Mouse (Mus musculus) spleen, adult 12 weeks (tissue): Measurements from ENCODE around the gene Spsb1.

Experiments used
- DNase-seq: peaks from one replicate; pipeline ENCODE4 v3.0.0; 2022; ENCODE audit warnings: low spot score

Spsb1 gene

DNA sequence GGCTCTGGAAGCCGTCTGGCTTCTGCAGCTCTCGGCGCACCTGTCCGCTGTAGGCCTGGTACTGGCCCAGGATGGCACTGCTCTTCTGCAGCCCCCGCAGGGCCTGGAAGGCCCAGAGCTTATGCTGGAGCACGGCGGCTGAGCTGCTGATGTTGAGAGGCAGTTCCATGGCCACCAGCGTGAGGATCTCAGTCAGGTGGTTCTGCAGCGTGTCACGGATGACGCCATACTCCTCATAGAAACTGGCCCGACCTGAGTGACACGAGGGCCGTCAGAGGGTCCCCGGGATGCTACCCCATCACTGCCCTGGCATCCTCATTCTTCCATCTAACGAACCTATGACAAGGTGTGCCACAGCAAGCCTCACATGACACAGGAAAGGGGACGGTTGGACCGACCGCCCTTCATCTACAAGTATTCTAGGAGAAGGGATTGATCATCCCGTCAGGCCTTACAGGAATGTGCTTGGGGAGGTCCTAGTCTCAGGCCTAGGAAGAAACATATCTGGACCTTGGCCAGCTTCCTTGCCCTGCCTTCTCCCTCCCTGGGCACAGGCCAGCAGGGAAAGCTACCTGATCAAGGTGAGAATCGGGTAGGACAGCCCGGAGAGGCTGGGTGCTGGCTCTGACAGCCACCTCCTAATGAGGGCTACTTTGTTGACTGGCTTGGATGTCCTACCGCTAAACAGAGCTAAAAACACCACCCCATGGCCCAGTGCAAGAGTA, 29.2 kb upstream of the Spsb1 start:
- no peak for DNase-seq

DNA sequence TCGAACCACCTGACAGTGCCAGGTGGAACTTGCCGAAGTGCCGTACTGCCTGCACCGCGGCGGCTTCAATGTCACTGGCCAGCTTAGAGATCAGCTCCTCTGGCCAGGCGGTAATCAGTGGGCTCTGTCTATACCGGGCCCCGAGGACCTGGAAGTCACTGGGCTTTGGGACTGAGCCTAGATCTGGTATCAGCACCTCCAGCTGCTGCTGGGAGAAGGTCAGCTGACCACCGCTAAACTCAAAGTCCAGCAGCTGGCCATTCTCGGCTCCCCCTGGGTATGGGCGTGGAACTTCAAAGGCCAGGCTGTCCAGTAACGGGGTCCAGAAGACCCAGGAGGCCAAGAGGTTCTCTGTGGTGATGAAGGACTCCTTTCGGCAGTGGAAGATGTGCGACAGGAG, 27.3 kb upstream of the Spsb1 start:
- no peak for DNase-seq

DNA sequence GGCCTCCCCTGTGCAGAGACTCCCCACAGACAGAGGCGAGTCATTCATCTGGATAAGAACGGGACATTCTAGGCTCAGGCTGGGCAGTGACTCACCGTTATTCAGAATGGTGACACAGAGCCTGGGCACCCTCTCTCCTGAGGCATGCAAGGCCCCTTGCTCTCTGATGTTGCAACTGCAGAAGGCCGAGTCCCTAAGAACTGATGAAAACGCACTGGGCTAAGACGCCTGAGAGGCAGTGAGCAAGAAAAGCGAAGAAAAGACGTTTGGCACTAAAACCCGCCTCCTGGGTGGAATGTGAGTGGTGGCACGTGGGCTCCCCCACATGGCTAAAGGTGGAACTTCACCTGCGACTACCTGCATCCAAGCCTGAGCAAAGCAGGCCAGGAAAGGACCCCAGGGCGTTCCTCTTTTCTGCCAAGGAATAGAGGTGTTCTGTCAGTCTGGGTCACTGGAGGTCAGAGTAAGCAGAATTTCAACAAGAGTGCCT, 25.0 kb upstream of the Spsb1 start:
- DNase-seq, result peak; percentile 57

DNA sequence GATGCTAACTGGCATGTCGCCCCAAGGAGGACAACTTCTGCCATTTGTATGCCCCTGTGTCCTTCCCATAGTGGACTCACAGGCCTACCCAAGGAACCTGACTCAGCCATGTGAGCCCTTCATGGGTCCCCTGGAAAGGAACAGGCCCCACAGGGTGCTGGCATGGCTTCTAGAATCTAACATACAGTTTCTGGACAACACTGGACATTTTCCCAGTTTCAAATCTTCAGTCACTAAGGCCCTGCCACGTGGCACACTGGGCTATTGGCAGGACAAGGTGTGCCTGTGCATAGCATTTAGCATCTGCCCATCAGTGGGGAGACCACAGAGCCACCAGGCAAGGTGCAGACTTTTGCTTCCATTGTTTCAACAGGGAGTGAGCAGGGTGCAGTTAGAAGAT, 24.0 kb upstream of the Spsb1 start:
- no peak for DNase-seq

DNA sequence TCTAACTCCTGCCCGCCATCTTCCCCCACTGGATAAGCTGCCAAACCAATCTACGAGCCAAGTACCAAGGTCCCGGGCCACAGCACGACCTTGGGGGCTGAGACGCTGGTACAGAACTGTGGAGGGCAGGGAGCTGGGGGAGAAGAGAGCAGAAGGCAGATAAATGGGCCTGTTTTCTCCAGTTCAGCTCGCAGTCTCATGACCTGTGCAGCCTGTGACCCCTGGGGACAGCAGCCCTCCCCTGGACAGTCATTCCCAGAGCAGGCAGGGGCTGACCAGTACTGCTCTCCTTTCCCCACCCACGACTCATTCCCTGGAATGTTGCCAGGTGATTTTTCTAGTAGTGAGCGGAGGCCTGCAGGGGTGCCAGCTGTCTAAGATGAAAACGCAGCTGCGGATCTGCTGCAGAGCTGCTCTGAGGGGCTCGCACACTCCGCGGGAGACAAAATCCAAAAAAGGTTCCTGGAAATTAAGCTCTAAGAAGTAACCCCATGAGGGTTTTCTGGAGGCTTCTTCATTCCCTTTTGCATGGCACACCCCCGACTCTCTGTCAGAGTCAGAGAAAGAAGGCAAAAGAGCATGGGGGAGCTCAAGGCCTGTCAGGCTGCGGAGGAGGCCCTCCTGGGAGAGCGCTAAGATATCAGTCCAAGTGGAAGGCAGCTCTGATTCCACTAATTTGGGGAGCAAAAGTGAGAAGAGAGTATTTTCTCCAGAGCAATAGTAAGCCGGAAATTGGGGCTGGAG, 23.1 kb upstream of the Spsb1 start:
- no peak for DNase-seq

DNA sequence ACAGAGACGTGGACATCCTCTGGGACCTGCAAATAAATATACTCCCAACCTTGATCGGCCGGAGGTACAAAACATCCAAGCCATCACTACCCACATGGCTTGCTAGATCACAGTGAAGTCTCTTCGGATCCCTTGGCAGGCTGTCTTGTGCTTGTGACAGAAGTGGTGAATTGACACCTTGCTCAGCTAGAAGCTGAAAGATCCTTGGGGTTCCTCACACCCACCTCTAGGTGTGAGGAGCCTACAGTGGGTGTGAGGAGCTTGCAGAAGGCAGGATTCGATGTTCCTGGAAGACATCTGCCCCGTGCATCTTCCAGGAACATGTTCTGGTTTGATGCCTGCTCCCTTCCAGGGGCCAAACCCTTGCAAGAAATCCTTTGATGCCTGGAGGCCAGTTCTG, 22.3 kb upstream of the Spsb1 start:
- no peak for DNase-seq

DNA sequence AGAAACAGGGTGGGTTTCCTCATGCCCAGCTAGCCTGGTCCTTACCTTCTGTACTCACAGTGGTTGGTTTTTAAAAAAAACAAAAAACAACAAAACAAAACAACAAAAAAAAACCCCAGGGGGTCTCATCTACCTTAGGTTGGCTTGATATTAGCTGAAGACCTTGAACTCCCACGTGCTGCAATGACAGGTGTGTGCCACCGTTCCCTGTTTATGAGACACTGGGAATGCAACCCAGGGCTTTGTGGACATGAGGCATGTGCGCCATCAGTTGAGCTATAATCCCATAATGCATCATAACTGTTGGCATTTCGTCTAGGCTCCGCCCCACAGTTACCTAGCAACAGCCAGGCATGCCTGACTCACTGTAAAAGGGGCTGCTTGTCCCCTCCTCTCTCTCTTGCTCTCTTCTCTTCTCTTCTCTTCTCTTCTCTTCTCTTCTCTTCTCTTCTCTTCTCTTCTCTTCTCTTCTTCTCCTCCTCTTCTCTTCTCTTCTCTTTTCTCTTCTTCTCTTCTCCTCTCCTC, 20.9 kb upstream of the Spsb1 start:
- DNase-seq, result no peak

DNA sequence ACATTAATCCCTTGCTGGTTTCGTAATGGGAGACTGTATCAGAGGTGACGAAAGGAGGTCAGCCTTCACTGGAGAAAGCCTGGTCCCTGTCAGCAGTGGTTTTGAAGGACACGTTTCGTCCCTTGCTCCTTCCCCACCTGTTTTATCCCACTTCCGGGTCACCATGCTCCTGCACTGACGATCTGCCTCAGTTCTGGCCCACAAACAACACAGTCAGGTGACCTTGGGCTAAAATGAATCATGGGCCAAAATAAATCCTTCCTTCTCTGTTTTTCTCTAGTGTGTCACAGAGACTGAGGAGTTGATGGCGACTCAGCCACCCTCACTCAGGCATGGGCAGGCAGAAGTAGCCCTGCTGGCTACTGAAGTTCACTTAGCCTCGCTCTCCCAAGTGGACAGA, 20.4 kb upstream of the Spsb1 start:
- no peak for DNase-seq

DNA sequence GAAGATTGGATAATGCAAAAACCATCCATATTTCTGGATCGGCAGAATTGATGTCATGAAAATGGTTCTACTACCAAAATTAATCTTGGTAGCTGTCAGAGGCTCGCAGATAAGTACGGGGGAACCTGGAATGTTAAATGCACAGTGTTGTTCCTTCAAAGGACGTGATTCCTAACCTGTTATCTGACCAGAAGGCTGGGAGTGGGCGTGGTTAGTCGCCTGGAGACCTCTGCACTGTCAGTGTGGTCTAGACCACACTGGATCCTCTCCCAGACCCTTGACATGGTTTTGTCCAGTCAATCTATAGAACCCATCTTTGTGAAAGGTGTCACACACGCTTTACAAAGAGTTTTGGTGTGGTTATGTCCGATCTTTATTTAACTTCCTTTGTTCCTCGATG, 16.6 kb upstream of the Spsb1 start:
- DNase-seq, result no peak

DNA sequence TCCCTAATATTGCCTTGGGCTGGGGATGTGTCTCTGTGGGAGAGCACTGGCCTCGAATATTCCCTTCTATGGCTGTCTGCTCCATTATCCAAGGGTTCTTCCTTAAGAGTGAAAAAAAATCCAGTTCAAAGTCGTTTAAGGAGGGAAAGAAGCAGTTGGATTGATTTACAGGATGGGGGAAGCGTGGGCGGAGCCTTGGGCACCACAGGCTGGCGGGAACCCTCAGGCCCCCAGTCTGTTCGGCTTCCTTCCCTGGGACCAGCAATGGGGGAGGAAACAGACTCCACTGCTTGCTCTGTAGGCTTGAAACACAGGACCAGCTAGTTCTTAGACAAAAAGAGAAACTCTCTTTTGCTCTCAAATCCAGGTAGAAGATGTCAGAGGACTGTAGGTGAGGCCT, 13.7 kb upstream of the Spsb1 start:
- no peak for DNase-seq

DNA sequence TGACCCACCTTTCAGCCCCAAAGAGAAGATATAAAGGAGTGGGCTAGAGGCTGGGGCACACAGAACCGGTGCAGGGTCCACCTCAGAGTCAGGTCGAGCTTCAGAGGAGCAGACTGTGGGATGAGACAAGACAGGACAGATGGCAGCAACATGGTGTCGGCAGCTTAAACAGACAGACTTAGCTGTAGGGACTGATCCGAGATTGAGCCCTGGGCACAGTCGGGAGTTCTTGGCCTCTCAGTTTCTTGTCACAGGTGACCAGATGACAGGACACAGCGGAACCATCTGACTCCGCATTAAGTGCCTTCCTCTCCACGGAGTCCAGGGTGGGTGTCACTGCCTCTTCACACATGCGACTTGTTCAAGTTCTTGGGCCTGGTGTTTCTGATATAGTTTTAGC, 12.1 kb upstream of the Spsb1 start:
- DNase-seq, result no peak

DNA sequence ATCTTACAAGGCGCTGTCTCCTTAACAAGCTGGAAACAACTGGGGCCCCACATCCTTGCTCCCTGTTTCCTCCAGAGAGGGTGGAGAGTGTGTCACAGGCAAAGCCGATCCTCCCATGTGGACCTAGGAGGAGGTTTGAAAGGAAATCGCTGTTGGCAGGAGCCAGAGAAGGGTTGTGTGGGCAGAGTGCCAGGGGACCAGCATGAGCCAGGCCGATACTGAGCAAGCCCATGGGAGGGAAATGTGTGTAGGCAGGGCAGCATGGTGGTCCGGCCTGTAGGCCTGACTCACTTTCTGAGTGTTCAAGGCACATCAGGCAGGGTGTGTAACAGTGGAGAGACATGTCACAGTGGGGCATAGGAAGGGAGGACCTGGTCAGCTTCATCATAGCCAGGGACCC, 11.4 kb upstream of the Spsb1 start:
- no peak for DNase-seq

DNA sequence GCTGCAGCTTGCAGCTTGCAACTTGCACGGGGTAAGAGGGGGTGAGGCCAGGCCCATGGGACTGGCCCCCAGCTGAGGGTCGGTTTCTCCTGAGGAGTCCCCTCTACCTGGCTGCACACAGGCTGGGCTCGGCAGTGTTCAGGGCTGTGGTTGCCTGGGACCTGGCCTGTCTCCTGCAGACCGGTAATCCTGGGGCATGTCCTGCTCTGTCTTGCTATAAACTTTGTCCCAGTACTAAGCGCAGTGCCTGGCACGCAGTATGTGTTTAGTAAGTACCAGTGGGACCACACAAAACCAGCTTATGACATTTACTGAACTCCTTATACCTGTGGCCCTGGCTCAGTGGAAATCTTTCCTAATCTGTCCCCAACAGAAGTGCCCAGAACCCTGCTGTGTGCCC, 10.8 kb upstream of the Spsb1 start:
- no peak for DNase-seq

DNA sequence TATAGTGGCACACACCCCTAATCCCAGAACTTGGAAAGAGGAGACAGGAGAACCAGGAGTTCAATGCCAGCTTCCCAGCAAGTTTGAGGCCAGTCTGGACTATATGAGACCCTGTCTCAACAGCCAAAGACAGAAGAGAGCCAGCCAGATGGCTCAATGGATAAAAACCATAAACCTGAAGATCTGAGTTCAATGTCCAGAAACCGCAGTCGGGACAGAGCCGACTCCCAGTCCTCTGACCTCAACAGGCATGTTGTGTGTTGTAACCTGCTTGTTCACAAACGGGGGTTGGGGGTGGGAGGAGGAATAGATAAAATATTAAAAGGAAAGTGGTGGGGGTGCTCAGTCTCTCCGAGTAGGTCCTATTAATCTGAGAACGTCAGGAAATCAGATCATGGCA, 10.4 kb upstream of the Spsb1 start:
- no peak for DNase-seq

DNA sequence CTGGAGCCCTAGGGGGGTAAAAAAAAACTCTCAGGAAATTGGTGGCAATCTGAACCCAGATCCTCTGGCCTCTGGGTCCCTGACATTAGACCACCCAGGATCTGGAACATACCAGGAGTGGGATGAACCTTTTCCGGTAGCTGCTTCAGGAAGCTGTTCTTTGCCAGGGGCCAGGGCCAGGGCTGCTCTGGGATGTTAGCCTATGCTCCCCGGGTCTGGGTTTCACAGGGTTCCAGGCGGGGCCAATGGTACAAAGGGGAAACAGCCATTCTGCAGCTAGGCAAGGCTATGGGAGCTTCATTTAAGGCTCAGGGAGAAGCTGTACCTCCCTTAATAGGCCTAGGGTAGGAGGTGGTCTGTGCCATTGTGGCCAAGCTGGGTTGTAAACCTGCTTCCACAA, 9.9 kb upstream of the Spsb1 start:
- DNase-seq, result no peak

DNA sequence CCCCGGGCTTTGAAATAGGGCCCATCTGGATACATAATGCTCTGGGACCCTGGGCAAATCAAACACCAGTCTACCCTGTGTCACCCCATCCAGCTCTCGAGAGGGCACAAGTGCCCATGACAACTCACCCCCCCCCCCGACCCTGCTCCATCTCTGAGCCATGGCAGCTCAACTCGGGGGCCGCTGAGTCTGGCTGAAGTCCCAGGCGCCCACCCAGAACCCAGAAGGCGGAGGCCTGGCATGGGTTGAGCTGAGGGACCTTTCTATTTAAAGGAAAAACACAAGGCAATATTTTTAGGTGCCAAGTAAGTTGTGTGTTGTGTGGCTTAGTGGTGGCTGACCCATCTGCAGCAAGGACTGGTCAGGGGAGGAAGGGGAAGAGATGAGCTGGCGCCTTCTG, 9.4 kb upstream of the Spsb1 start:
- no peak for DNase-seq

DNA sequence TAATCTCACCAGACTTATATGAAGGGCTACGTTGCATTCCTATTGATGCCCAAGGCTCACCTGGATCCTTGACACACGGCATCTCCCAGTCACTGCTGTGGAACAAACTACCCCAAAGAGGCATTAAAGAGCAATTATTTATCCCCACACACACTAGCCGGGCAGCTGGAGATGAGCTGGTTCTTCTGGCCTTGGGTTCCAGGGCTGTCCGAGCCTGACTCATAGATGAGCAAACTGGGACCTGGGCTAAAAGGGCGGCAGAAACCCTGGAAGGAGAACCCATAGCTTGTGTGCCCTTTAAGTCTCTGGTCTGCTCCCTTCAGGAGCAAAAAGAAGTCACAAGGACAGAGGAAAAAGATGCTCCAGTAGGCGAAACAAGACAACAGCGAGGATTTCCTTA, 5.5 kb upstream of the Spsb1 start:
- no peak for DNase-seq

DNA sequence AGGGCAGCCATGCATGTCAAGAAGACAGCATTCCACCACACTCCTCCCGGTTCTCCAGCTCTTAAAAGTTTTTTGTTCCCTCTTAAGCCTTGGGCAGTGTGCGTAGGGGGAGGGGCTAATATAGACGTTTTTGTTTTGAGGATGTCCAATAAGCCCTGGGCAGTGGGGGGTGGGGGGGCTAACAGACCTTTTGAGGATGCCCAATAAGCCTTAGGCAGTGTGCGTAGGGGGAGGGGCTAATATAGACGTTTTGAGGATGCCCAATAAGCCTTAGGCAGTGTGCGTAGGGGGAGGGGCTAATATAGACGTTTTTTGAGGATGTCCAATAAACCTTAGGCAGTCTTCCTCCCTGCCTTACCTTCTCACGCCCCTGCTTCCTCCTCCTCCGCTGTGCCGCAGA, 5.0 kb upstream of the Spsb1 start:
- no peak for DNase-seq

DNA sequence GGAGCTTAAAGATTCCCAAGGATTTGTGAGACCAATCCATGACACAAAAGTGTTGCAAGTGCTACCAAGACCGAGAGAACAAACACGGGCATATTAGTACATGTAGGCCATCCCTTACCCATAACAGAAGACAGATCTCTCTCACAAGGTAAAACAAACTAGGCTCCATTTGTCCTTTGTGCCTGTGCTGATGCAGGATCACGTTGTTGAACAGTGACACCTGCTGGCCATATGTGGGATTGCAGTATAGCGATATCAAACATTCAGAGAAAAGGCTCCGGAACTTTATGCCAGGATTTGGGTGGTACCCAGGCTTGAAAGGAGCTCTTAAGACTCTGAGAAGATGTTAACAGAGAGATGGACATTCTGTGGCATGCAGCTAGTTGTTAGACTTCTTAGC, 3.7 kb upstream of the Spsb1 start:
- peak; percentile 50 for DNase-seq

DNA sequence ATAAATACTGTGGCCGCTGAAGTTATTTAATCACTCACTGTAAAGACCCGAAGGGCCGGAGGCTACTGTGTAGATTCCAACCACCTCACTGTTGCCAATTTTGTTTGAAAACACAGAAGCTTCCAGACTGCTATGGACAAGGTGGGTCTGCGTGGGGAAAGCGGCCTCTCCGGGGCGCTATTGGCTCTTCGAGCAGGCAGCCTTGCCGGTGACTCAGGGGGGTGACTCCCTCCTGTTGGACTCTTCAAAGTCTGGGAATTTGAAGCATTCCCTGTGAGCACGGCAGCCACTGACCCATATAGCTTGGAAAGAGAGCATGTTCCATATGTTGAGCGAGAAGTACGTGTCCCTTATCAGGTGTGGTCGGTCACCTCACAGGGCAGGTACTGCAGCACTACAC, 1.2 kb upstream of the Spsb1 start:
- no peak for DNase-seq

DNA sequence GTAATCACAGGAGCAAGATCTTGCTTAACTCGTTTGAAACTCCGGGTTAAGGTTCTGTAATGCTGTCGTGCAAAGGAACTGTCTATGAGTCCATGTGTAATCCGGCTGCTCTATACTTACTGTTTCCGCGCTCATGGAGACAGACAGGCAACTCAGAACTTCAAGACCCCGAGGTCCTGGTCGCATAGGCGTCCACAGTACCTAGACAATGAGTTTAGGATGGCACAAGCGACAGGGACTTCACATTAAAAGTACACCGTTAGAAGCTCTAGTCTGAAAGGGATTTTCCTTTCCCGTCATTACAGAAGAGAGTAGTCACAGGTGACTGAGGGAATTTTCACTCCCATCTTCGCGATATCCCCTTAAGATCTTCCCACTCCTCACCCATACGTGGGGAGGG, 788 bp upstream of the Spsb1 start:
- no peak for DNase-seq

DNA sequence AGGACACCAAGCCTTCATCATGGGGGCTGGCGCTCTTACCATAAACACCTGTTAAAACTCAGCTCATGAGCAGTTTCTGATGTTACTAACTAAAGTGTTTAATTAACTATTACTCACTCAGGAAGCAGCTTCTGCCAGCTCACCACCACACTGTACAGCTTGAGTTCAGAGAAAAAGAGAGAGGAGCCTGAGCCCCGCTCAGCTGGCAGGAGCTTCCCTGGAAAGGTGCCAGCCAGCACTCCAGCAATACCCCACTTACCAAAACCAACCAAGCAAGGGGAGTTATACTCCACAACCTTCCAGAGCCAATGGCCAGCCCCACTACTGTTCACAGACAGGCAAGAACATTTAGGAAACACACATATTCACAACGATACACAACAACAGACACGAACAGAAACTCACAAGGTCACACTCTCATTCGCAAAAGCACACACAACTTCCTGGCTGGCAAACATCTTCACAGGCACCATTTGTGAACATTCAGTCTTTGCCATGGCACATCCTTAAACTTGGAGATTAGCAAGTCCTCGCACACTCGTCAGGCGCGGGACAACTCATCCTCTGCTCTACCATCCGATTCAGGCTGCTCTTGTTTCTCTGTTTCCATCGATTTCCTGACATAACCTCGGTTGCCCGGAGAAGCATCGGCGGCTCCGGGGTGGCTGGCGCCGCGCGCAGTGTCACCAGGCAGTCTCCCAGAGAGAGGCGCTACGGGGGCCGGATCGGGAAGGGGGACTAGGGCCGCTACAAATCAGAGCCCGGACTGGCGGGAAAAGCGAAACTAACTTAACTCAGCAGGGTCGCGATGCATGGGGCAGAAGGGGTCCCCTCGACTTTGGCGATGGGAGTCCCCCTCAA, 992 bp downstream of the Spsb1 start:
- no peak for DNase-seq

DNA sequence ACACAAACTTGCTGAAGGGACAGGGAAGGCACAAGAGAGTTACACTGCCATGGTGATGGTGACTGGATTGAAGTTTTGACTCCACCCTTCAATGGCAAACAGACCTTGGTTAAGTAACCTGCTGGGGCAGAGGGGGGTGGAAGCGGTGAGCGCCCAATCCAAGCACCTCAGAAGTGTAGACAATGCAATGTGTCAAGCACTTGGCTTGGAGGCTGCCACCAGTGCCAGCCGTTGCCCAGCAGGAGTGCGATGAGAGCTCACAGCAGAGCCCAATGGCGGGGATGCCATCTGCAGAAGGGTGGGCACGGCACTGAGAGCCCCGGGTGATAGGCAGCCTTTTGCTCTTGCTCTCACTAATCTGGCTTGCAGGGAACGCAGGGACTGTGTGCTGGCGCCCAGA, 2.6 kb downstream of the Spsb1 start:
- DNase-seq, result no peak
